Mouse (Mus musculus) heart, adult 2 months (tissue): Measurements from ENCODE around the gene Anks6.

ENCODE experiments used
- CTCF ChIP-seq: fragments of 200-600 bp; IDR thresholded peaks from 2 replicates; pipeline ENCODE4 v1.8.1; 2022; ENCODE audit warnings: antibody characterized with exemption, mild to moderate bottlenecking, moderate library complexity
- EP300 ChIP-seq: fragments of 200-500 bp; IDR thresholded peaks from 2 replicates; pipeline ENCODE4 v1.6.1; 2011; ENCODE audit warnings: low read depth, low read length, control low read depth; ENCODE audit not compliant: insufficient read depth
- POLR2A ChIP-seq: fragments of 200-500 bp; IDR thresholded peaks from 2 replicates; pipeline ENCODE4 v1.6.1; 2011; ENCODE audit warnings: mild to moderate bottlenecking, low read depth, low read length, control low read depth; ENCODE audit not compliant: insufficient read depth

DNA sequence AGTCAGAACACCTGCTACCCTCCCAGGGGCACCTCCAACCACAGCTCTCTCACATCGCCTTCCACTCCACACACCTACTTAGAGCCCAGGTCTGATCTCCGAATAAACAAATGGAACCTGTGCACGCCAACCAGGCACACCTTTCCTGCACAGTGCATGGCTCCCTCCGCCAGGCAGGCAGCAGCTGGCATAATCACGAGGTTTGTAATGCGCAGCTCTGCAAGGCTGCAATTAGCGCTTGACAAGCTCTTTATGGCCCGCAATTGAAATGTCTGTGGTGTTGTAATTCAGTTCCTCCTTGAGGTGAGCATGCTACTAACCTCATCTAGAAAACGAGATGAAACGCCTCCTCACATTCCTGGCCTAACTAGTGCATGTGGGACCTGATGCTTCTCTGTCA, 89.2 kb downstream of the Anks6 start:
- TF ChIP-seq CTCF (no peak), EP300 (no peak), POLR2A (no peak)
